Mouse (Mus musculus) cortical plate, adult 2 months (tissue): ENCODE results near the gene Serpinb7. TPM values are rescaled to one million over a fixed set of nuclear protein-coding genes. Genes with fewer than 3 reads are reported as not detected.

Source experiments
- H3K27ac ChIP-seq: fragments of 200-500 bp; 2 replicates; pipeline ENCODE4 v1.5.1; 2012; ENCODE audit warnings: low read length, control low read depth, inconsistent platforms; ENCODE audit not compliant: insufficient read depth
- H3K4me1 ChIP-seq: fragments of 200-500 bp; 2 replicates; pipeline ENCODE4 v1.6.1; 2011; ENCODE audit warnings: low read length; ENCODE audit not compliant: control insufficient read depth, insufficient read depth
- H3K4me3 ChIP-seq: fragments of 200-500 bp; 2 replicates; pipeline ENCODE4 v1.5.1; 2011; ENCODE audit warnings: mild to moderate bottlenecking, low read length, control low read depth; ENCODE audit not compliant: insufficient read depth
- CTCF ChIP-seq: fragments of 200-500 bp; IDR thresholded peaks from 2 replicates; pipeline ENCODE4 v1.5.1; 2011; ENCODE audit warnings: mild to moderate bottlenecking, control low read depth, low read length; ENCODE audit not compliant: insufficient read depth; ENCODE audit errors: extremely low read depth
- POLR2A ChIP-seq: fragments of 200-500 bp; IDR thresholded peaks from 2 replicates; pipeline ENCODE4 v1.6.1; 2011; ENCODE audit warnings: mild to moderate bottlenecking, low read length, control low read depth; ENCODE audit not compliant: insufficient read depth; ENCODE audit errors: extremely low read depth
- polyA plus RNA-seq: library from polyadenylated mRNA; depleted of rRNA; stranded (reverse); fragments of >200 nt; gene quantifications from 2 replicates; pipeline ENCODE4 v1.2.3, GENCODE M21; 2012

The Serpinb7 gene
- polyA plus RNA-seq, 1 experiment, result not detected

DNA sequence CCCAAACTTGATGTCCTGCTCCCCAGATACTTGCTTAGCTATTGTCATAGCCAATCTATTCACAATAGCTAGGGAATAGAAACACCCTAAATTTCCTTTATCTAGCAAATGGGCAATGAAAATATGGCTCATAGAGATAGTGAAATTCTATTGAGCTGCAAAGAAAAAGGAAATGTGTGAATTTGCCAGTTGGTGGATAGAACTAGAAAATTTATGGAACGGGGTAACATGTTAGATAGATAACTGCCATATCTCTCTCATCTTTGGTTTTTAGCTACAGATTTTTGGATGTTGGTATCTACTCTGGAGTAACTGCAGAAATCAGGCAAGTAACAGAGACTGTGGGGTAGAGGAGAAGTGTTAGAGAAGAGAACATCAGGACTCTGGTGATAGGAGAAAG lies 17.1 kb upstream of the Serpinb7 start:
- Histone ChIP-seq H3K27ac (no peak overlapping the region), H3K4me3 (no peak overlapping the region), H3K4me1 (no peaks in the 10 kb centered on the region)
- no peak for TF ChIP-seq POLR2A
- no peak for TF ChIP-seq CTCF

DNA sequence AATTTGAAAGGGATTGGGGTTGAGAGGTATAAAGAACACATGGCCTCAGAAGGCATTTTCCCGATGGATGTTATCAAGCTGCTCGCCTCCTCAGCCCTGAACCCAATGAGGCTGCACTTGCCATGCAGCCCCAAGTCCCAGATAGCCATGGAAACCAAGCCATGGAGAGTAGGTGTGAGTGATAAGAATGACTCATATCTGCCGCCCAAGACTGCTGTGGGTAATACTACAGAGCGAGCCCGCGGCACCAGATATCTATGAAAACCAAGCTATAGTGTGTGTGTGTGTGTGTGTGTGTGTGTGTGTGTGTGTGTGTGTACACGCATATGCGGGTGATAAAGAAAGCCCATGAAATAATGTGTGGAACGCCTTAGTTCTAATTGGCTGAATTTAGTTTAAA lies 14.9 kb upstream of the Serpinb7 start:
- no peak overlapping the region for H3K4me3 ChIP-seq
- H3K4me1 ChIP-seq, result no peaks in the 10 kb centered on the region
- H3K27ac ChIP-seq, result no peak overlapping the region
- TF ChIP-seq POLR2A, result no peak
- TF ChIP-seq CTCF, result no peak

GRCm38 (mm10) chr1:107389753-107390152 lies 9.7 kb upstream of the Serpinb7 start:
- no peak overlapping the region for H3K27ac ChIP-seq
- H3K4me1 ChIP-seq, result no peaks in the 10 kb centered on the region
- no peak overlapping the region for H3K4me3 ChIP-seq
- TF ChIP-seq POLR2A, result no peak
- TF ChIP-seq CTCF, result no peak

DNA sequence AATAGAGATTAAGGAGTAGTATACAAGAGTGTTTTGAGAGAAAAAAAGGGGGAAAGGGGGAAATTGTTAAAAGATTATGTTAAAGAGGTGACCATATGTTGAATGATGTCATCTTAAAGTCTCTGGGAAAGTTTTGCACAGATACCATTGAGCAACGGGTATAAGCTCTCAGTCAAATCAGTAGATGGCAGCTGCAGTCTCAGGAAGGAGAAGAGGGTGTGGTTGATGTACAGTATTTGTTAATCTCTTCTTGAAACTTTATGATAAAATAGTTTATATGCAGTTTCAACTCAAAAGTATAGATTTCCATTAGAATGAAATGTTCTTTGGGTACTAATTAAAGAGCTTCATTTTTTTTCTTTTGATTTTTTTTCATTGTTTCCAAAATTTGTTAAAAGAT lies 2.0 kb upstream of the Serpinb7 start:
- Histone ChIP-seq H3K27ac (no peak overlapping the region), H3K4me3 (no peak overlapping the region), H3K4me1 (no peaks in the 10 kb centered on the region)
- TF ChIP-seq POLR2A (no peak), CTCF (no peak)

- Histone ChIP-seq H3K27ac (no peak overlapping the region), H3K4me3 (no peak overlapping the region), H3K4me1 (no peaks in the 10 kb centered on the region)
- no peak for TF ChIP-seq CTCF
- no peak for TF ChIP-seq POLR2A
Measured at GRCm38 (mm10) chr1:107402082-107402481, 2.6 kb downstream of the Serpinb7 start.

GRCm38 (mm10) chr1:107414650-107415049 lies 15.2 kb downstream of the Serpinb7 start:
- Histone ChIP-seq H3K27ac (no peak overlapping the region), H3K4me3 (no peak overlapping the region), H3K4me1 (no peaks in the 10 kb centered on the region)
- TF ChIP-seq POLR2A (no peak), CTCF (no peak)

GRCm38 (mm10) chr1:107422487-107422886 lies 23.0 kb downstream of the Serpinb7 start:
- no peak for TF ChIP-seq POLR2A
- no peak for TF ChIP-seq CTCF
- Histone ChIP-seq H3K4me3 (no peak overlapping the region), H3K27ac (no peak overlapping the region), H3K4me1 (no peaks in the 10 kb centered on the region)

GRCm38 (mm10) chr1:107431253-107431652 lies 31.8 kb downstream of the Serpinb7 start:
- H3K4me3 ChIP-seq, result no peak overlapping the region
- no peak for TF ChIP-seq POLR2A
- no peak for TF ChIP-seq CTCF
- no peaks in the 10 kb centered on the region for H3K4me1 ChIP-seq
- no peak overlapping the region for H3K27ac ChIP-seq

GRCm38 (mm10) chr1:107435528-107435927 lies 36.1 kb downstream of the Serpinb7 start:
- Histone ChIP-seq H3K4me3 (no peak overlapping the region), H3K27ac (no peak overlapping the region)
- no peak for TF ChIP-seq POLR2A

GRCm38 (mm10) chr1:107439462-107439861 lies 40.0 kb downstream of the Serpinb7 start:
- TF ChIP-seq CTCF (no peak), POLR2A (no peak)
- H3K4me3 ChIP-seq, result no peak overlapping the region

More at GRCm38 (mm10) chr1:107435528-107435927, 36.1 kb downstream of the Serpinb7 start:
- no peaks in the 10 kb centered on the region for H3K4me1 ChIP-seq

DNA sequence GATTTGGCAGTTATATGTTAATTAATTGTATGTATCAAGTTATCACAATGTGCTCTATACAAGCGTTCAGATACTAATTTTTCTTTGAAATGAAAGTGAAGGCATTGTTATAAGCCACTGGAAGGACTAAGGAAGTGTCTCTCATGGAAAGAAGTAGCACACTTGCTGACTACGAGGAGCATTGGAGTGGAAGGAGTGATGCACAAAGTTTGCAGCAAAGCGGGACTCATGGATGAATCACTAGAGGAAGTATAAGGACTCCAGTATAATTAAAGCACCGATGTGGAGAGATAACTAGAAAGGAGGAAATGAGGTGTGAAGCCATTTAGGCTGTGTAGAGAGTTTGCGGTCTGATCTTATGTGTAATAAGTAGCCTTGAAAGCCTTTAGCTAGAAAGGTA lies 45.9 kb downstream of the Serpinb7 start:
- TF ChIP-seq POLR2A (no peak), CTCF (no peak)
- no peak overlapping the region for H3K27ac ChIP-seq
- no peak overlapping the region for H3K4me3 ChIP-seq
- H3K4me1 ChIP-seq, result no peaks in the 10 kb centered on the region

More at GRCm38 (mm10) chr1:107439462-107439861, 40.0 kb downstream of the Serpinb7 start:
- Histone ChIP-seq H3K27ac (no peak overlapping the region), H3K4me1 (no peaks in the 10 kb centered on the region)
